Mouse (Mus musculus) stomach, postnatal 0 days (tissue): Measurements from ENCODE around the gene Fry.

ENCODE experiments used
- CTCF ChIP-seq: IDR thresholded peaks from 2 replicates; pipeline ENCODE4 v1.5.1; 2016; ENCODE audit warnings: antibody characterized with exemption, low read depth, mild to moderate bottlenecking, moderate library complexity
- EP300 ChIP-seq: optimal IDR thresholded peaks from 2 replicates; pipeline ENCODE3; 2016; ENCODE audit warnings: antibody characterized with exemption

- TF ChIP-seq CTCF, result no peak
- TF ChIP-seq EP300, result no peak
Observed at GRCm38 (mm10) chr5:150478612-150479011, 360.2 kb downstream of the Fry start.
